Mouse (Mus musculus) cerebellum, adult (tissue): ENCODE data around the gene Mctp1.

Experiments used
- ATAC-seq: cut with Nextera tagmentation; 2 replicates; pipeline ENCODE4 v1.9.2; 2017; ENCODE audit warnings: mild to moderate bottlenecking, moderate library complexity, mixed read lengths; ENCODE audit not compliant: insufficient number of reproducible peaks, low FRiP score, low TSS enrichment

Mctp1 gene

GRCm38 (mm10) chr13:77068847-77069246 is 684.5 kb downstream of the Mctp1 start:
- ATAC-seq = no peak

- ATAC-seq = no peak
Observed at GRCm38 (mm10) chr13:77072030-77072429, 687.7 kb downstream of the Mctp1 start.
